In the genomic region with DNA sequence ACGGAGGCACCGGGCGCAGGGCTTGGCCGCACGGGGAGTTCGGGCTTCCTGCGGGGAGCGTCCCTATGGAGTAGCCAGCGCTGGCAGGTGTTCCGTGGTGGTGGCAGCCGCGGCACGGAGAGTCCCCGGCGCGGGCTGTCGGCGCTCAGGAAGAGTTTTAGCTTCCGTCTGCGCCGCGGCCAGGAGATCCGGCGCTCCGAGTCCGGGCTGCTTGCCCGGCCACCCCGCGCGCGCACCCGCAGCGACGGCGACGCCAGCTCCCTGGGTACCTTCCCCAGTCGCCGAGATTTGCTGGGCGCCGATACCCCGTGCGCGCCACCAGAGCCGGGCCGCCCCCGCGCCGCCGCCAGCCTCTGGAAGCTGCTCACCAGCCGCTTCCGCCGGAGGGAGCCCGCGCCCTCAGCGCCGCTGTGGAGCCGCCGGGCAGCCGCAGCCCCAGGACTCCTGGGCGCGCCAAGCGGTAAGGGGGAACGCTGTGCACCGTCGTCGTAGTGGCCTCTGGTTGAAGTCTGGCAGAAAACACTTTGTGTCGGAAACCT, we compare ENCODE assay signal across 8 mouse cellular contexts. TPM values are rescaled to one million over a fixed set of nuclear protein-coding genes. Genes with fewer than 3 reads are reported as not detected.
DNase-seq lines count a peak whose midpoint lies in the region; ATAC-seq and TF ChIP-seq lines count a peak whose summit lies in the region.

No protein-coding gene starts in this region.

- peaks cover 46% of the 10 kb centered on the region for H3K36me3 ChIP-seq in embryonic facial prominence, embryonic 13.5 days

- H3K27me3 ChIP-seq in embryonic facial prominence, embryonic 13.5 days = peaks cover 30% of the 10 kb centered on the region

- peak overlapping the region; percentile 80 for H3K27ac ChIP-seq in embryonic facial prominence, embryonic 13.5 days

- H3K4me3 ChIP-seq in lung, adult 2 months (replicated peaks; ENCODE audit: extremely low read depth, low read depth, low read length) = peak overlapping the region; percentile 55
- H3K4me3 ChIP-seq in embryonic facial prominence, embryonic 13.5 days = peak overlapping the region; percentile 53

- no peaks in the 10 kb centered on the region for H3K4me1 ChIP-seq in lung, adult 2 months (ENCODE audit: control insufficient read depth, insufficient read depth, low read length)
- H3K4me1 ChIP-seq in embryonic facial prominence, embryonic 13.5 days = peaks cover 54% of the 10 kb centered on the region

- peak overlapping the region; percentile 80 for H3K4me2 ChIP-seq in embryonic facial prominence, embryonic 13.5 days

- TF ChIP-seq POLR2A in lung, adult 2 months (IDR thresholded peaks at IDR 0.05; ENCODE audit: borderline replicate concordance, extremely low read depth, low read depth, low read length) = no peak

- DNase-seq in lung, adult 2 months = peak; percentile 56
- no peak for DNase-seq in lung, postnatal 25 days (ENCODE audit: low spot score)
- DNase-seq in heart, postnatal 10 days = peak; percentile 62 to 70
- DNase-seq in layer of hippocampus, postnatal 14 days (ENCODE audit: low spot score in 2 of 2) = peak; percentile 50 to 61
- peak; percentile 49 for DNase-seq in lung, postnatal 14 days
- peak; percentile 76 to 79 for DNase-seq in right cerebral cortex, postnatal 10 days (ENCODE audit: low spot score in 2 of 2)
- DNase-seq in natural killer cell, adult 2 months (ENCODE audit: low spot score in 2 of 2) = no peak

- intact Hi-C loops in heart, postnatal 10 days (cut with DNase I) = no loop called here

- no peaks in the 10 kb centered on the region for H3K9me3 ChIP-seq in embryonic facial prominence, embryonic 13.5 days

- TF ChIP-seq CTCF in lung, adult 2 months (IDR thresholded peaks at IDR 0.05; ENCODE audit: insufficient read depth, low read length) = no peak

- 11% methylated on average over 67 of the region's 67 CpGs for WGBS in lung, adult 2 months
- WGBS in embryonic facial prominence, embryonic 13.5 days = 3% methylated on average over 67 of the region's 67 CpGs

- peak overlapping the region; percentile 76 for H3K9ac ChIP-seq in embryonic facial prominence, embryonic 13.5 days

- no peak for ATAC-seq in embryonic facial prominence, embryonic 13.5 days (ENCODE audit: insufficient number of reproducible peaks, insufficient read depth, low FRiP score, low TSS enrichment, low read depth)

RNA-seq across cellular contexts. Expression of gene Agap3, which starts 22.8 kb away (rescaled TPM):
- polyA plus RNA-seq in lung, adult 2 months (2012; rRNA removed) = 127 TPM in 2 replicates
- polyA plus RNA-seq in embryonic facial prominence, embryonic 13.5 days (2015; fragmentation: Nextera tagmentation; extraction: Ambion mirVana) = 31.5 and 31.6 TPM in 2 replicates
- 10 to 100 TPM; 83.1 to 84.8 TPM for total RNA-seq in heart, postnatal 10 days (2021)
- total RNA-seq in layer of hippocampus, postnatal 14 days (2021) = 100 to 1,000 TPM; 540 to 568 TPM

RNA-seq across cellular contexts. Expression of gene Tmub1, which starts 27.1 kb away (rescaled TPM):
- 49.5 and 56.4 TPM in 2 replicates for polyA plus RNA-seq in lung, adult 2 months (2012; rRNA removed)
- polyA plus RNA-seq in embryonic facial prominence, embryonic 13.5 days (2015; fragmentation: Nextera tagmentation; extraction: Ambion mirVana) = 20.2 and 22.8 TPM in 2 replicates
- 10 to 100 TPM in 1 of 2 experiments, 1 to 10 TPM in 1; 9.6 to 10.7 TPM for total RNA-seq in heart, postnatal 10 days (2021)
- total RNA-seq in layer of hippocampus, postnatal 14 days (2021) = 10 to 100 TPM; 23.1 to 27.5 TPM

RNA-seq across cellular contexts. Expression of gene Fastk, which starts 29.7 kb away (rescaled TPM):
- 187 and 234 TPM in 2 replicates for polyA plus RNA-seq in lung, adult 2 months (2012; rRNA removed)
- polyA plus RNA-seq in embryonic facial prominence, embryonic 13.5 days (2015; fragmentation: Nextera tagmentation; extraction: Ambion mirVana) = 106 and 109 TPM in 2 replicates
- total RNA-seq in heart, postnatal 10 days (2021) = 100 to 1,000 TPM; 207 to 209 TPM
- total RNA-seq in layer of hippocampus, postnatal 14 days (2021) = 100 to 1,000 TPM; 113 to 116 TPM

RNA-seq across cellular contexts. Expression of gene Slc4a2, which starts 51.2 kb away (rescaled TPM):
- polyA plus RNA-seq in lung, adult 2 months (2012; rRNA removed) = 84.6 and 86.8 TPM in 2 replicates
- 41.0 and 41.2 TPM in 2 replicates for polyA plus RNA-seq in embryonic facial prominence, embryonic 13.5 days (2015; fragmentation: Nextera tagmentation; extraction: Ambion mirVana)
- total RNA-seq in heart, postnatal 10 days (2021) = 10 to 100 TPM; 49.2 to 52.4 TPM
- total RNA-seq in layer of hippocampus, postnatal 14 days (2021) = 10 to 100 TPM; 33.0 to 45.8 TPM

RNA-seq across cellular contexts. Expression of gene Cdk5, which starts 51.5 kb away (rescaled TPM):
- polyA plus RNA-seq in lung, adult 2 months (2012; rRNA removed) = 47.0 and 71.4 TPM in 2 replicates
- 55.7 and 62.1 TPM in 2 replicates for polyA plus RNA-seq in embryonic facial prominence, embryonic 13.5 days (2015; fragmentation: Nextera tagmentation; extraction: Ambion mirVana)
- total RNA-seq in heart, postnatal 10 days (2021) = 10 to 100 TPM; 21.5 to 25.0 TPM
- 100 to 1,000 TPM; 127 to 133 TPM for total RNA-seq in layer of hippocampus, postnatal 14 days (2021)

Comparison
In these comparisons a context has a peak if more than half of its experiments do, and no peak if none do; other contexts are left out.
1. DNase-seq: peak in lung, adult 2 months (single experiment), heart, postnatal 10 days (2 of 2), layer of hippocampus, postnatal 14 days (2 of 2), lung, postnatal 14 days (single experiment) and right cerebral cortex, postnatal 10 days (2 of 2); none in lung, postnatal 25 days (single experiment) and natural killer cell, adult 2 months (0 of 2).
2. RNA of gene Agap3, which starts 22.8 kb away (total RNA-seq): 540 to 568 TPM in layer of hippocampus, postnatal 14 days; 83.1 to 84.8 TPM in heart, postnatal 10 days; every median in the first group is over 4 times any median in the second.